Comparison of ENCODE assay signal across 22 mouse cellular contexts in genomic region chr19:20386296-20386695, GRCm38 (mm10). TPM values are rescaled to one million over a fixed set of nuclear protein-coding genes. Genes with fewer than 3 reads are reported as not detected.
DNase-seq lines count a peak whose midpoint lies in the region; ATAC-seq lines count a peak whose summit lies in the region.
"Had no signal": no experiment of that assay in that cellular context is flagged by ENCODE, and none has a peak within 500 bp of the region (broad histone marks: within the 10 kb centered on the region; RNA-seq: fewer than 3 reads in every experiment).

No protein-coding gene starts in this region.

- peaks cover 13% of the 10 kb centered on the region for H3K4me1 ChIP-seq in forebrain, embryonic 15.5 days
- no peaks in the 10 kb centered on the region for H3K4me1 ChIP-seq in forebrain, embryonic 12.5 days
- peaks cover 8% of the 10 kb centered on the region; the same call in 1 of the 2 replicates for H3K4me1 ChIP-seq in forebrain, embryonic 16.5 days (replicated peaks; ENCODE audit: control insufficient read depth, insufficient read depth, low read length)
- 0 out of 2 replicates have a peak, but pooled peaks cover 2% of the 10 kb centered on the region for H3K4me1 ChIP-seq in intestine, embryonic 16.5 days (ENCODE audit: control insufficient read depth, insufficient read depth, low read length)
- H3K4me1 ChIP-seq: hindbrain, embryonic 13.5 days; kidney, embryonic 15.5 days; liver, embryonic 15.5 days; midbrain, embryonic 15.5 days; neural tube, embryonic 15.5 days had no signal

- WGBS in forebrain, embryonic 15.5 days = 52% methylated on average over 2 of the region's 2 CpGs
- WGBS in forebrain, embryonic 12.5 days = 80% methylated on average over 2 of the region's 2 CpGs
- 40% methylated on average over 2 of the region's 2 CpGs for WGBS in forebrain, embryonic 16.5 days
- 87% methylated on average over 2 of the region's 2 CpGs for WGBS in intestine, embryonic 16.5 days

- DNase-seq in 416B (ENCODE audit: low read depth) (peak; percentile 43), adipocyte (ENCODE audit: low spot score) (peak; percentile 73)
- no peak for DNase-seq in urinary bladder, postnatal 10 days (ENCODE audit: low spot score)
- no peak for DNase-seq in kidney, adult 9 months
- DNase-seq: cerebellum, adult 11 months; cerebellum, postnatal 10 days; heart, postnatal 14 days; right cerebral cortex, postnatal 14 days; spleen, adult 18-20 months; thymus, postnatal 36 days had no signal

- H3K27me3 ChIP-seq in forebrain, embryonic 15.5 days = no peaks in the 10 kb centered on the region
- H3K27me3 ChIP-seq in forebrain, embryonic 12.5 days = no peaks in the 10 kb centered on the region
- H3K27me3 ChIP-seq in forebrain, embryonic 16.5 days (replicated peaks; ENCODE audit: control insufficient read depth, insufficient read depth, low read length) = no peaks in the 10 kb centered on the region
- no peaks in the 10 kb centered on the region for H3K27me3 ChIP-seq in intestine, embryonic 16.5 days (replicated peaks; ENCODE audit: control insufficient read depth, insufficient read depth, low read length)
- H3K27me3 ChIP-seq: hindbrain, embryonic 13.5 days; kidney, embryonic 15.5 days; limb, embryonic 13.5 days; liver, embryonic 15.5 days; midbrain, embryonic 15.5 days; neural tube, embryonic 15.5 days had no signal

- H3K9ac ChIP-seq in forebrain, embryonic 15.5 days (replicated peaks) = no peak overlapping the region
- H3K9ac ChIP-seq in forebrain, embryonic 12.5 days = no peak overlapping the region
- H3K9ac ChIP-seq in forebrain, embryonic 16.5 days (replicated peaks; ENCODE audit: low read depth, low read length) = no peak overlapping the region
- no peak overlapping the region for H3K9ac ChIP-seq in intestine, embryonic 16.5 days (ENCODE audit: low read depth, low read length)
- H3K9ac ChIP-seq: hindbrain, embryonic 13.5 days; kidney, embryonic 15.5 days; limb, embryonic 13.5 days; liver, embryonic 15.5 days; midbrain, embryonic 15.5 days; neural tube, embryonic 15.5 days had no signal

- no peak overlapping the region for H3K27ac ChIP-seq in forebrain, embryonic 15.5 days (replicated peaks)
- no peak overlapping the region for H3K27ac ChIP-seq in forebrain, embryonic 12.5 days
- H3K27ac ChIP-seq in forebrain, embryonic 16.5 days (ENCODE audit: low read length) = no peak overlapping the region
- no peak overlapping the region for H3K27ac ChIP-seq in intestine, embryonic 16.5 days (ENCODE audit: low read length)
- H3K27ac ChIP-seq: hindbrain, embryonic 13.5 days; kidney, embryonic 15.5 days; limb, embryonic 13.5 days; liver, embryonic 15.5 days; midbrain, embryonic 15.5 days; neural tube, embryonic 15.5 days had no signal

- no peaks in the 10 kb centered on the region for H3K9me3 ChIP-seq in forebrain, embryonic 15.5 days
- H3K9me3 ChIP-seq in forebrain, embryonic 12.5 days = no peaks in the 10 kb centered on the region
- H3K9me3 ChIP-seq in forebrain, embryonic 16.5 days (ENCODE audit: control insufficient read depth, low read length) = no peaks in the 10 kb centered on the region
- H3K9me3 ChIP-seq in intestine, embryonic 16.5 days (ENCODE audit: control insufficient read depth, low read length) = no peaks in the 10 kb centered on the region
- H3K9me3 ChIP-seq: hindbrain, embryonic 13.5 days; kidney, embryonic 15.5 days; limb, embryonic 13.5 days; liver, embryonic 15.5 days; midbrain, embryonic 15.5 days; neural tube, embryonic 15.5 days had no signal

- peak; percentile 83 for ATAC-seq in forebrain, embryonic 15.5 days (replicated peaks)
- no peak for ATAC-seq in forebrain, embryonic 12.5 days (ENCODE audit: low FRiP score)
- peak; percentile 91 for ATAC-seq in forebrain, embryonic 16.5 days
- no peak for ATAC-seq in intestine, embryonic 16.5 days
- ATAC-seq: activated CD4-positive, CD25-positive, alpha-beta regulatory T cell, adult 4 months; midbrain, embryonic 15.5 days had no signal

- H3K4me3 ChIP-seq in forebrain, embryonic 15.5 days = no peak overlapping the region
- no peak overlapping the region for H3K4me3 ChIP-seq in forebrain, embryonic 12.5 days (replicated peaks)
- no peak overlapping the region for H3K4me3 ChIP-seq in forebrain, embryonic 16.5 days (replicated peaks; ENCODE audit: low read length)
- no peak overlapping the region for H3K4me3 ChIP-seq in intestine, embryonic 16.5 days (ENCODE audit: low read length)
- H3K4me3 ChIP-seq: hindbrain, embryonic 13.5 days; kidney, embryonic 15.5 days; limb, embryonic 13.5 days; liver, embryonic 15.5 days; midbrain, embryonic 15.5 days; neural tube, embryonic 15.5 days had no signal

- no peak overlapping the region for H3K4me2 ChIP-seq in forebrain, embryonic 15.5 days (replicated peaks)
- H3K4me2 ChIP-seq in forebrain, embryonic 12.5 days = no peak overlapping the region
- H3K4me2 ChIP-seq in forebrain, embryonic 16.5 days (ENCODE audit: low read length) = no peak overlapping the region
- H3K4me2 ChIP-seq in intestine, embryonic 16.5 days (ENCODE audit: low read depth, low read length) = no peak overlapping the region
- H3K4me2 ChIP-seq: heart, embryonic 11.5 days; hindbrain, embryonic 13.5 days; kidney, embryonic 15.5 days; limb, embryonic 13.5 days; liver, embryonic 15.5 days; midbrain, embryonic 15.5 days; neural tube, embryonic 15.5 days had no signal

- H3K36me3 ChIP-seq in forebrain, embryonic 15.5 days = no peaks in the 10 kb centered on the region
- no peaks in the 10 kb centered on the region for H3K36me3 ChIP-seq in forebrain, embryonic 12.5 days (replicated peaks)
- H3K36me3 ChIP-seq in forebrain, embryonic 16.5 days (ENCODE audit: control insufficient read depth, insufficient read depth) = no peaks in the 10 kb centered on the region
- no peaks in the 10 kb centered on the region for H3K36me3 ChIP-seq in intestine, embryonic 16.5 days (ENCODE audit: control insufficient read depth, insufficient read depth, low read length)
- H3K36me3 ChIP-seq: hindbrain, embryonic 13.5 days; kidney, embryonic 15.5 days; limb, embryonic 13.5 days; liver, embryonic 15.5 days; midbrain, embryonic 15.5 days; neural tube, embryonic 15.5 days had no signal

RNA-seq across cellular contexts. Expression of gene Anxa1, which starts 4.4 kb away (rescaled TPM):
- polyA plus RNA-seq in forebrain, embryonic 15.5 days (2015; fragmentation: Nextera tagmentation; extraction: Ambion mirVana) = 4.1 and 4.4 TPM in 2 replicates
- polyA plus RNA-seq in forebrain, embryonic 12.5 days (2016; fragmentation: Nextera tagmentation; extraction: Ambion mirVana) = 4.8 and 5.2 TPM in 2 replicates
- polyA plus RNA-seq in forebrain, embryonic 16.5 days (2015; fragmentation: Nextera tagmentation; extraction: Ambion mirVana) = 5.8 and 9.2 TPM in 2 replicates
- 52.2 and 59.5 TPM in 2 replicates for polyA plus RNA-seq in intestine, embryonic 16.5 days (2015; fragmentation: Nextera tagmentation; extraction: Ambion mirVana)

Comparison
In these comparisons a context has a peak if more than half of its experiments do, and no peak if none do; other contexts are left out.
1. ATAC-seq: peak in forebrain, embryonic 15.5 days (single experiment) and forebrain, embryonic 16.5 days (single experiment); none in forebrain, embryonic 12.5 days (single experiment) and intestine, embryonic 16.5 days (single experiment).
2. DNase-seq: peak in 416B (single experiment) and adipocyte (single experiment); none in urinary bladder, postnatal 10 days (single experiment) and kidney, adult 9 months (single experiment).